Mouse (Mus musculus) forebrain, postnatal 0 days (tissue): ENCODE measurements at regions not wholly inside any gene's neighbourhood (a gene's known extent, or its start where the extent isn't known, plus 50 kb on each side); places are given as distances from the start of the nearest gene placed in this dataset.

ENCODE experiments used
- ATAC-seq: fragments of 200-750 bp; cut with Nextera tagmentation; 2 replicates; pipeline ENCODE4 v1.8.0; 2017; ENCODE audit warnings: mild to moderate bottlenecking, moderate library complexity
- DNase-seq: peaks from one replicate; pipeline ENCODE4 v3.0.0-alpha.2; 2015
- H3K27ac ChIP-seq: fragments of 300-500 bp; sonication (generic); 2 replicates; pipeline ENCODE4 v1.5.1; 2014; ENCODE audit warnings: low read depth, mild to moderate bottlenecking, antibody characterized with exemption, low read length, moderate library complexity, mixed read lengths
- H3K27me3 ChIP-seq: fragments of 300-500 bp; sonication (generic); 2 replicates; pipeline ENCODE4 v1.6.1; 2014; ENCODE audit warnings: mild to moderate bottlenecking, low read length, mixed read lengths; ENCODE audit not compliant: insufficient read depth
- H3K36me3 ChIP-seq: fragments of 300-500 bp; sonication (generic); 2 replicates; pipeline ENCODE4 v1.6.1; 2014; ENCODE audit warnings: mild to moderate bottlenecking, moderate library complexity; ENCODE audit not compliant: insufficient read depth
- H3K4me1 ChIP-seq: fragments of 300-500 bp; sonication (generic); 2 replicates; pipeline ENCODE4 v1.6.1; 2014; ENCODE audit warnings: antibody characterized with exemption; ENCODE audit not compliant: insufficient read depth
- H3K4me2 ChIP-seq: fragments of 300-500 bp; sonication (generic); 2 replicates; pipeline ENCODE4 v1.6.1; 2014; ENCODE audit warnings: low read depth, mild to moderate bottlenecking, moderate library complexity
- H3K4me3 ChIP-seq: fragments of 300-500 bp; sonication (generic); 2 replicates; pipeline ENCODE4 v1.5.1; 2014; ENCODE audit warnings: low read depth, low read length, mixed read lengths
- H3K9ac ChIP-seq: fragments of 300-500 bp; sonication (generic); 2 replicates; pipeline ENCODE4 v1.6.1; 2014; ENCODE audit warnings: mild to moderate bottlenecking
- H3K9me3 ChIP-seq: fragments of 300-500 bp; sonication (generic); 2 replicates; pipeline ENCODE4 v1.6.1; 2016; ENCODE audit warnings: low read length
- CTCF ChIP-seq: sonication (generic); IDR thresholded peaks from 2 replicates; pipeline ENCODE4 v1.5.1; 2016; ENCODE audit warnings: antibody characterized with exemption, control low read depth, low read depth
- WGBS: fragments of 180-500 bp; shearing (Covaris S2); extraction: QIAGEN DNeasy Blood & Tissue Kit; methylation state at CpG from one replicate; pipeline ENCODE4 v1.1.7; 2014; 5-methylcytosine and 5-hydroxymethylcytosine counted together

DNA sequence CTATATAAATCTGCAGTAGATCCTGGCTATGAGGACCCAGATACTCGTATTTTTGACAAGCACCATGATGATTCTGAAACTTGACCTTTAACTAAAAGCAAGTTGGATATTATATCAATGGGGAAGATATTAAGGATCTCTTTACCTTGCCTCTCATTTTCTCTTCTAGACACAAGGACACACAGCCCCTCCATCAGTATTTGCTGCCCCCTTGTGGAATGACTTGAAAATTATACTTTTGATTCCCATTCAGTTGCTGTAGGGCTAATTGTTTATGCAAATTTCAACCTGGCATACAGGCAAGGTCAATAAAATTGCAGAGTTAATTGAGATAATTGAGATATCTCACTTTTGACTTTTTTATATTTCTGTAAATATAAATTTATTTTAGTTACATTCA is 375.5 kb downstream of the Nap1l3 start:
- H3K4me3 ChIP-seq = no peak overlapping the region
- peak; percentile 45 for TF ChIP-seq CTCF
- WGBS = 47% methylated on average over 1 of the region's 1 CpGs
- no peak for ATAC-seq
- no peaks in the 10 kb centered on the region for H3K27me3 ChIP-seq
- peak; percentile 15 for DNase-seq
- H3K4me1 ChIP-seq = no peaks in the 10 kb centered on the region
- no peak overlapping the region for H3K9ac ChIP-seq
- H3K36me3 ChIP-seq = no peaks in the 10 kb centered on the region
- H3K4me2 ChIP-seq = no peak overlapping the region
- no peaks in the 10 kb centered on the region for H3K9me3 ChIP-seq
- H3K27ac ChIP-seq = no peak overlapping the region
